Mouse (Mus musculus): ENCODE results near the gene Mrpl47. TPM values are rescaled to one million over a fixed set of nuclear protein-coding genes. Genes with fewer than 3 reads are reported as not detected.

Gene Mrpl47
- 1.3 and 1.9 TPM in 2 replicates for polyA plus RNA-seq (2012)

DNA sequence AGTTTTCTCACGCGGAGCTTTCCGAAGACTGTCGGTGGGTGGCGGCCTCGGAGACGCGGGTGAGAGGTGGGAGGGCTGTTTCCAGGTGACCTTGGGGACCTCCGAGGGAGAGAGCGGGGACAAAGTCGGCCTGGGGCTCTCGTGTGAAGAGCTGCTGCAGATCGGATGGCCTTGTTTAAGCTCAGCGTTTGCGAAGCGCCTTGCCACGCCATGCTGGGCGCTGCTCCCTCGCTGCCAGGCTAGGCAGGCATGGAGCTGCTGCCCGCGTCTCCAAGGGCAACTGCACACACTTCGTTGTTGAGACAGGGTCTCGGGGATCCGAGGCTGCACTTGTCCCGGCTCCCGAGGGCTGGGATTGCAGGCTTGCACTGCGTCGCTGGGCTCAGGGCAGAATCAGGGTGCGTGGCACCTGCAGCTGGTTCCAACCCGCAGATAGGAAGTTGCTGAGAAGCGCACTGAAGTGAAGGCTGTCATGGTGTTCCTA lies at the start of gene Mrpl47:
TSS of gene Mrpl47 (minus strand) at position 434 of the 484 bp plus-strand sequence.

GRCm38 (mm10) chr3:32736244-32737171 lies 897 bp downstream of the Mrpl47 start, which contains the start of gene Ndufb5:
Gene Ndufb5 (plus strand): TSS chr3:32736990.

DNA sequence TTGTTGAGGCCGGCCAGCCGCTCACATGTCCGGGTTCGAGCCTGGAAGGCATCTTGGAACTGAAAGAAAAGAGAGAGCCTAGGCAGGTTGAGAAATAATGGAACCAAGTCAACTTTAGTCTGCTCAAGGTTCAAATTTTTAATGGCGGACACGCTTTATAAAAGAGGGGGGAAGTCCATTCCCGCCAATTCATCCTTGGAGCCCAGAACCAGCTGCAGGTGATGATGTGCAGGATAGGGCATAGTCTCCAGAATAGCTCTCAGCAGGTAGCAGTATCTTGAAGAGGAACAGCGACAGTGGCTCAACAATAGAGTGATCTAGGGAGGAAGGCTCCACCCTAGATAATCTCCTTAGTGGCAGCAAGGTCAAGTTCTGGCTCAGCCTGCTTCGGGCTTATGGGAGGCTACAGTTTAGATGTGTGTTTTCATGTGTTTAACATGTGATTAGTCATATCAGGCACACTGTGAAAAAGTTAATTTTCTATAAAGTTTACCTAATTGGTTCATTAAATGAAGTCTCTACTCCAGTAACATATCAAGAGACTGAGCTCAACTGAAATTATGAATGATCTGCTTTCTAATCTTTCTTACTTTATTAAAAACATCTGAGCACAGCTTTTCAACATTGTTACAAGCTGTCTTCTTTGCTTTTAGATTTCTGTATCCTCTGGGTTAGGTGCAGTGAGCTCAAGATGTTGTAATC lies 31.6 kb downstream of the Mrpl47 start, which contains the start of gene Actl6a:
TSS of gene Actl6a (plus strand) at position 652 of the 702 bp plus-strand sequence.

Other genes with a start within 250 kb of the Mrpl47 start
- gene Kcnmb3, start 245.4 kb downstream of the Mrpl47 start, polyA plus RNA-seq (2012): not detected in 2 replicates
- 4.0 and 5.2 TPM in 2 replicates for gene Zfp639, start 227.3 kb downstream of the Mrpl47 start, polyA plus RNA-seq (2012)
- 4.1 and 6.7 TPM in 2 replicates for gene Mfn1, start 208.1 kb downstream of the Mrpl47 start, polyA plus RNA-seq (2012)
- 7.4 and 7.8 TPM in 2 replicates for gene Gnb4, start 121.0 kb downstream of the Mrpl47 start, polyA plus RNA-seq (2012)
- gene Actl6a, start 31.3 kb downstream of the Mrpl47 start, polyA plus RNA-seq (2012): 19.6 and 21.4 TPM in 2 replicates
- 48.5 and 55.0 TPM in 2 replicates for gene Ndufb5, start 615 bp downstream of the Mrpl47 start, polyA plus RNA-seq (2012)
- gene Usp13, start 79.9 kb upstream of the Mrpl47 start, polyA plus RNA-seq (2012): not detected in 2 replicates

Data from megakaryocyte-erythroid progenitor cell, adult 5 weeks (primary cell).